Mouse (Mus musculus): ENCODE measurements around the gene Clp1.

DNA sequence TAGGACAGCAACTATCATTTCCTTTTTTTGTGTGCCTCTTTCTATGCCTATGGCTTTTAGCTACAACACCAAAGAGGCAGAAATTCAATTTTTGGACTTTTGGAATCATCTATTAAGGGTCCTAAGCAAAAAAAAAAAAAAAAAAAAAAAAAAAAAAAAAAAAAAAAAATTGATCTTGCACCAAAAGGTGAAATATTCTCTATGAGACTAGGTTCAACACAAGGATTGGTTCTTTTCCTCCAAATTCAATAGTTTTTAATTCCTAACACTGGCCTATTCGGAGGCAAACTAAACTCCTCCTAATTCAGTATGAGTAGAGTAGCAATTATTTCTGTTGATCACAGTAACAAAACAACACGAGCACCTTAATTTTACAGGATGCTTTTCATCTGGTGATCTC lies 15.3 kb downstream of the Clp1 start:
- TF ChIP-seq POLR2A (IDR thresholded peaks at IDR 0.05; ENCODE audit: borderline replicate concordance, insufficient read depth, low read length) = no peak
- TF ChIP-seq CTCF (IDR thresholded peaks at IDR 0.05; ENCODE audit: borderline replicate concordance, insufficient read depth, low read depth, low read length) = no peak

Data from cerebellum, adult 2 months (tissue).